Mouse (Mus musculus): ENCODE data around the gene Sorcs2.

Gene Sorcs2

DNA sequence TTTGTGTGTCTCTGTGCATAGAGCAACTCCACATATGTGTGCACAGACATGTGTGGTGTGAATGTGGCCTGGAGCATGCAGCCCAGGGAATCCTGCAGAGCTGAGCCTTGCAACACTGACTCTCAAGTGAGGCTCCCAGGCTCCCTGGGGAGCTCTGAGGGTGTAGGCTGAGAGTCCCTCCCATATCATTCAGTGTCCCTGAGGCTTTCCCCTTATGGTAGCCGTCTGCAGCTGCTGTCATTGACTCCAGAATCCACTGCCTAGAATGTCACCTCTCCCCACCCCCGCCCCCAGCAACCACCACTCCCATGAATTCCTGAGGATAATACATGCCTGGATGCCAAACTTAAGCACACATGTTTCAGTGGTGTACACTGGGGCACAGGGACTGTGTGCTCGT, 269.4 kb downstream of the Sorcs2 start:
- no peak for DNase-seq (ENCODE audit: low spot score)

DNA sequence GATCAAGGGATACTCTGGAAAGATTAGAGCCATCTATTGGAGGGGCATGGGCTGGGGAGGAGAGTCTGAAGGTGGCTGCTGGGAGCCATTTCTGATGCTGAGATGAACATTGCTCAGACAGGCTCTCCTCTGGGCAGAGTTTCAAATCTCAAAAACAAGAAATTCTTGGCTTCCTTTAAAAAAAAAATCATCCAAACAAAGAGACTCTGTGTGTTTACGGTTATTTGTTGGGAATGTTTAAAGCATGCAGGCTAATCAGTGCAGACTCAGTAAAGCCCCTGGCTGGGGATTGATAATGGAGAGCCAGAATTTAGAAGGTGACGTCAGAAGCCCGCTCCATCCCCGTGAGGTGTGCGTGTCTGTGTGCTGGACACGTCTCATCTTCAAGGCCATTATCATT, 272.9 kb downstream of the Sorcs2 start:
- no peak for DNase-seq (ENCODE audit: low spot score)

DNA sequence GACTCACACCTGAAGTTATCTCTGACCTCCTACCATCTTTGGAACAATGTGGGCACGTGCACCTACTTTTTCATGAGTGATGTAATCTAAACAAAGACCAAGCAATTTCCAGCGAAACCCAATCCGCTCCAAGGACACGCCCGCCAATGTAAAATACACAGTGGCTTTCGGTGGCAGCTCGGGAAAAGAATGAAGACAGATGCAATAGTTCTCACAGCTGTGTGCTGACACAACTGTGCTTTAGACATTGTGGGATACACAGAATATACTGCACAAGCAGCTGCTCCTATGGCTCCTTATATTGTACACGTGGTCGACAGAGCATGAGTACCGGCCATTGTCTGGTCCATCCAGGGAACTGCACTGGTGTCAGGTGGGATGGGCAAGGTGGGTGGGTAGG, 275.0 kb downstream of the Sorcs2 start:
- no peak for DNase-seq (ENCODE audit: low spot score)

DNA sequence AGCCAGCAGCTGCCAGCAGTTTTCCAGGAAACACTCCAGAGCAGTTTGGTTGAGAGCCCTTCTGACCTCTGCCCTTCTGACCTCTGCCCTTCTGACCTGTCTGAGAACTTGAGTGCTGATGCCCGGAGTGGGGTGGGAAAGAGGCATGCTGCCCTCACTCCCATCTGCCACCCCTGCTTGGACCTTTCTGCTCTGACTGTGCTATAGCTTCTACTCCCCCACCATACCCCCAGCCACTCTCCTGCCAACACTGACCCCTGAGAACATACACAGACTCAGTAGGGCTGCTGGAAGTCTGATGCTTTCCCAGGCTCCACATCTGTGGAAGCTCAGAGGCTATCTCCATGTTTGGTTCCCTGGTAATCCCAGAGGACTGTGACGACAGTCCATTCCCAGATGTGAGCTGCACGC, 277.0 kb downstream of the Sorcs2 start:
- no peak for DNase-seq (ENCODE audit: low spot score)

DNA sequence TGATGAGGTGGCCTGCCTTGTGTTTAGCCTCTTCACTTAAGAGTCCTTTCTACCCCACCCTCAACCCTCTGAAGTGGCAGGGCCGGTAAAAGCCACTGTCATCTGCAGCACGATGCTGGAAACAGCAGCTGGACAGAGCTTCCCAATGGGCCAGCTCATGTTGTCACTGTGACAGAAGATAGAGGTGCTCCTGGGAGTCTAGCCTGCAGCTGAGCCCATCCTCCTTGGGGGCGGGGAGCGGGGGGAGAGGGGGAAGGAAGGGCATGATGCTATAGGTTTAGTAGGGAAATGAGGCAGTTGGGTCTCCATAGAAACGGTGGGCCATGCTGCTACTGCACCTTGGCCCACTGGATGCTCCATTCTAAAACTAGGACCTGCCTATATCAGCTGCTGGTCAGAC, 279.9 kb downstream of the Sorcs2 start:
- DNase-seq (ENCODE audit: low spot score), result no peak

DNA sequence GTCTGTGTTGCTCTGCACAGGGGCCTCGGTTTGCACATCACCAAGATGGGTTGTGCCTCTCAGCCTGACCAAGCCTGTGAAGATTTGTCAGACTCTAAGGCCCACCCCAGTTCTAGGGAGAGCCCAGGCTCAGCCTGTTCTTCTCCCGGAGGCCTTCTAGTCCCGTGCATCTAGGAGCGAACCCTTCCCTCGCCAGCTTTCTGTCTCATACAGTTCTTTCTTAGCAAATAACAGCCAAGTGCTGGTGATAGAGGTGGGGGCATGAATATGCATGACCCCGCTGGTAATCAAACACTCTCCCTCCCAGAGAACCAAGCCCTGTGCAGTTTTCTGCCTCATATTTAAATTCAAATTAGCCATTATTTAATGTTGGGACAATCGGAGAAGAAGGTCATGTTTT, 282.4 kb downstream of the Sorcs2 start:
- DNase-seq (ENCODE audit: low spot score), result no peak

DNA sequence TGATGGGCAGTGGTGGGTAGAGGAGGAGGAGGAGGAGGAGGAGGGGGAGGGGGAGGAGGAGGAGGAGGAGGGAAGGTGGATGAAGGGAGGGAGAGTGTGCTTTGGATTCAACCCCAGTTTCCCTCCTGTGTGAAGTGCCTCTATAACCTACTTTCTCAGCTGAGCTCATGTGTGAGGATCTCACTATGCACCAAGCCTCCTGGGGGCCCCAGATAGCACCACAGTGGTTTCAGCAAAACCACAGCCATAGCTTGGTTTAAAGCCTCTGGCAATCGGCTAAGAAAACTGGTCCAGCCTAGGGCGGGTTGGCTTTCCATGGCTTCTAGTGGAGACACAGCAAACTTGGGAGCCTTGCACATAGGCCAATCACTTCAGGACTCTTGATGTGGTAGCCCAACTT, 284.2 kb downstream of the Sorcs2 start:
- no peak for DNase-seq (ENCODE audit: low spot score)

DNA sequence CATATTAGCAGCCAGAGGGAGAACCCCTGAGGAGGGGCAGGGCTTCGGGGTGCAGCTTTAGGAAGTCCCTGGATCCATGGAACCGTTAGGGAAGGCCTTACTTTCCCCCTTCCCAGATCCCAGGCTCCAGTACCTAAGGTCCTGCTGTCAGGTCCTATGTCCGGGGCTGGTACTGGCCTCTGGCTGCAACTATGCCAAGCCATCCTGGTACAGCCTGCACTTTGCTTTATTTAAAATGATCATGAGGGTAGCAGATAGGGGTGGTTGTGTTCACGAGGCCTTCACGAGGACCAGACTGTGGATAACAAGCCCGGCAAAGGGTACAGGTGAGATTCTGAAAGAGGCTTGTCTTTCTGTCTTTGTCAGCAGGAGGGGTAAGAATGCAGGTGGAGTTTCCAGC, 285.2 kb downstream of the Sorcs2 start:
- DNase-seq (ENCODE audit: low spot score), result no peak

DNA sequence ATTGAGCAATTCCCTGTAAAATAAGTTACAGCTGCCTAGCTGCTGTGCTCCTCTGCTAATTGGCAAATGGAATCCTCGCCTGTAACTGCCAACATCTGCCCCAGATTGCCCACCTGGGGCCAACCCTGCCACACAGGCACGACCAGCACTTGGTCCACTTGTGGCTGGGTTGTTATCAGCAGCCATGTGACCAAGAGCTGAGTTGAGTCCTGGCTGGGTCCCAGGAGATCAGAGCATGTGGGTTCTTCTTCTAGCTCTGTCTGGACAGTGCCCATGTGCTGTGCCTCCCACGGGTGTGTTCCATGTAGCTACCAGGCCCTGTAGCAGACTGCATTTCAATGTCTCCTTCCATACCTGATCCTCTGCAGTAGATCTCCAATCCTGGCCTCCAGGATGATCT, 286.4 kb downstream of the Sorcs2 start:
- no peak for DNase-seq (ENCODE audit: low spot score)

DNA sequence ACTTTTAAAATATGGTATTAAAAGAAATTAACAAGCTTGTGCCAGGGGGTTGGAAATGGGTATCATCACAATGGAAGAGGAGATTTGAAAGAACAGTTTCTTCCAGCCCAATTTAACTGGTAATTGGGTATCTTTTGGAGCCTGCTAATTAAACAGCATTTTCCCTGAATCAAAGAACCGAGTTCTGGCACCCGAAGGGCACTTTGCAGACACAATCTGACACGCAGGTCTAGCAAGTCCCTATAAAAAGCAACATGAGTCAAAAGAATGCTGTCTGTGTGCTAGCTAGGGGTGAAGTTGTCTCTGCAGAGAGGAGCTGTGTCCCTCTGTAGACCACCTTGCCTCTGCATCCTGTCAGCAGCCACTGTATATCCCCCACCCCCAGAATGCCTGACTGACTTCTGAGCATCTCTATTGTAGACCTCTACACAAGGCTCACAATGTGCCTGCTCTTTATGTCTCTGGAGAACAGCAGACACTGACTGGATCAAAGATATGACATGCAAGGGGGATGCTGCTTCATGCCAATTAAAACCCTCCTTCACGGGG, 289.5 kb downstream of the Sorcs2 start:
- no peak for DNase-seq (ENCODE audit: low spot score)

DNA sequence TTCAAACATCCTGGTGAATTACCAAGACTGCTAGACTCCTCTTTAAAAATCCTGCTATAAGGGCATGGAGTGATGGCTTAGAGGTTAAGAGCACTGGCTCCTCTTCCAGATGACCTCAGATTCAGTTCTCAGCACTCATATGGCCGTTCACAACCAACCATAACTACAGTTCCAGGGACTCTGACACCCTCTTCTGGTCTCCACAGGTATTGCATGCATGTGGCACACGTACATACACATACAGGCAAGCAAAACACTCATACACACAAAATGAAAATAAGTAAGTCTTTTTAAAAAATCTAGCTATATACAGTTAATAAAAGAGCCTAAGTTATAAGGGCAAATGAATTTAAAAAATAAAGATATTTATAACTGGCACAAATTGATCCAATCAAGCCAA, 294.5 kb downstream of the Sorcs2 start:
- no peak for DNase-seq (ENCODE audit: low spot score)

DNA sequence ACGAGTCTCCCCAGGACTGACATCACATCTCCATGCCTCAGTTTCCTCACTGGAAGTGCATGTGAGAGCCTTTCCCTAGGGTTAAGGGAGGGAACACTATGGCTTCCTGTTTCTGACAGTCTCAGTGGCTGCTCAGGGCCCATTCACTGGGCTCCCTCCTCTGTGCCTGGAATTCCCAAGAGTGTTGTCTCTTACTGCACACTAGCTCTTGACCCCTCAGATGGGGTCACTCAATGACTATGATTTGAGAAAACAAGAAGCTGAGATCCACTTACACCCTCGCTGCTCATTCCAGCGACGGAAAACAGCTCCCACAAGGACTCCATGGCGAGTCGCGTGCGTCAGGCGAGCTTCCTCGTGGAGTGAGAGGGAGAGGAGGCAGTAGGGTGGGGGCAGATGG, 296.8 kb downstream of the Sorcs2 start:
- no peak for DNase-seq (ENCODE audit: low spot score)

DNA sequence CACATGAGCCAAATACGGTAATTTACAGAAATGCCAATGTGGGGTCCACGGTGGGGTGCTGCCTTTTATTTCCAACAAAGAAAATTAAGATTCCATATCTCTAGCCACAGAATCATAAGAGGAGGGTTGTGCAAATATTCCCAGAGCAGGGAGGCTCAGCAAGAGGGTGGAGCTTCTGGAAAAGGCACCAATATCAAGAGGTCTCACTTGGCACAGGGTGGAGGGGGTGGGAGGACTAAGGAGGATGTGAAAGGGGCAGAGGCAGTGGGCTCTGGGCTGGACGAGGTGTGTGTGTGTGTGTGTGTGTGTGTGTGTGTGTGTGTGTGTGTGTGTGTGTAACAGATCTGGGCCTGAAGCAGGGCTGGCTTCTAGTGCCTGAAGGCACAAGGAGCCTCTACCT, 297.5 kb downstream of the Sorcs2 start:
- DNase-seq (ENCODE audit: low spot score), result no peak

DNA sequence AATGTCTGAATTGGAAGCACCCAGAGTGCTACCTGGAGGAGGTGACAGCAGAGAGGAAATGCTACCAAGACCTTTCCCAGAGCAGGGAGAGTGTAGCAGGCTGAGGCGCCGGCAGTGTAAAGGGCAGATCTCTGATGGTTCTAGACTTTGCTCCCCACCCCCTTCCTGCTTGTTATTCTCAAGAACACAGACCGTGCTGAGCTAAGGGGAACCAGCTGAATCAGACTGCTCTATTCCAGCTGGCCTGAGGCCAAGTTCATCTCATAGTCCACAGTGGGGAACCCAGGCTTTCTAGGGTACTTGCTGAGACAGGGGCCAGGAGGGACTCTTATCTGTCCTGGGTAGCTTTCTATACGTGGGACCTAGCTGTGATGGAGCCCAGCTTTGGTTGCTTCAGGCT, 298.3 kb downstream of the Sorcs2 start:
- no peak for DNase-seq (ENCODE audit: low spot score)

DNA sequence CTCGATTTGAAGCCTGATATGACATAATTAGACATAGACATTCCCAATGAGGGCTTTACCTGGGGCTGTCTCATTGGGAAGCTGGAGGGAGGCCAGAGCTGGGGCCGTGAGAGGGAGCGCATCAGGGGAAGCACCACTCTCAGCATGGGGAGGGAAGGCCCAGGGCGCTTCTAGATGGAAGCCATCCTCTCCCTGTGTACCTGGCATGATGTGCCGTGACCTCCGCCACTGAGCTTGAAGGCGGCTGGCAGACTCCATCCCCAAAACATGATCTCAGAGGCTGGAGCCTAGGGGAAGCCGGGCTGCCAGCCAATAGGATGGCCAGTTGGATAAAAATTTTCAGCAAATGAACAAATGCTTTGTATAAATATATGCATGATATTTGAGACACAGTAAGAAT, 301.9 kb downstream of the Sorcs2 start:
- DNase-seq (ENCODE audit: low spot score), result no peak

DNA sequence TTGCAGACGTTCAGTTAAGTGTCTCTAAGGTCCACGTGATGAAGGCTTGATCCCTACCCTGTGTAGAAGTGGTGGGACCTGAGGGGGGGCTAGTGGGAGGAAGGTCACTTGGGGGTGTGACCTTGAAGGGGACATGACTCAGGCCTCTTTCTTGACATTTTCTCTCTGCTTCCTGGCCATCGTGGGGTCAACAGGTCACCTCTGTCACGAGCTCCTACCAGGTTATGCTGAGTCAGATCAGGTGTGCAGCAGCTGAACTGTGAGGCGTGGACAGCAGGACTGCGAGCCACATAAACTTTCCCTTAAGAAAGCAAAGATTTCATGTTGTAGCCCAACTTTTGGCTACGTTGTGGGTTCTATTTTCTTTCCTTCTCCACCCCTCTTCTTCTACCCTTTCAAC, 307.9 kb downstream of the Sorcs2 start:
- no peak for DNase-seq (ENCODE audit: low spot score)

DNA sequence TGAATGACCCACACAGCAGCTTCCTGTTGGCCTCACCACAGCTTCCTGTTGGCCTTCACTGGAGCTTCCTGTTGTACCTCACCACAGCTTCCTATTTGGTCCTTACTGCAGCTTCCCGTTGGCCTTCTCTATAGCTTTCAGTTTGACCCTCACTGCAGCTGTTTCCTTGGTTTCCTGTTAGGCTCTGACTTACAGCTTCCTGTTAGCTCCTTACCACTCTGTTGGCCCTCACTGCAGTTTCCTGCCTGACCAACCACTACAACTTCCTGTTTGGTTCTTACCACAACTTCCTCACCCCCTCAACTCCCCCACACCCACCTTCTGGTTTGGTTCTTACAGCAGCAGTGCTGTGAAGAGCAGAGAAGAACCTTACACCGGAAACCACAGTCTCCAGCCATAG, 308.7 kb downstream of the Sorcs2 start:
- no peak for DNase-seq (ENCODE audit: low spot score)

DNA sequence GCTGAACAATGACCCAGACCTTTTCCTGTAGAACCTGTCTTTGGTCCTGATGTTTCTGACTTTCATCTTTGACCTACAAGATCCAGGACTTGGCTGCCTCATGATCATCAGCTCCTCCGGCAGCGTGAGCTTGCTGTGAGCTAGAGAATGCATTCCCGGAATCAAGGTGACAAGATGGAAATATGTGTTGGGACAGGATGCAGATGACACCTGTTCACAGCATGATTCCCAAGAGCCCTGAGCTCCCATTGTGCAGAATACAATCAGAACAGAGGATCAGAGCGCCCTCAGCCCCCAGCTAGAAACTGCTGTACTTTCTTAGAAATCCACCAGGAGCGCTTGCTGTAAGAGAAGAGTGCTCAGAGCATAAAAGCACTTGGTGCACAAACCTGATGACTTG, 311.0 kb downstream of the Sorcs2 start:
- no peak for DNase-seq (ENCODE audit: low spot score)

DNA sequence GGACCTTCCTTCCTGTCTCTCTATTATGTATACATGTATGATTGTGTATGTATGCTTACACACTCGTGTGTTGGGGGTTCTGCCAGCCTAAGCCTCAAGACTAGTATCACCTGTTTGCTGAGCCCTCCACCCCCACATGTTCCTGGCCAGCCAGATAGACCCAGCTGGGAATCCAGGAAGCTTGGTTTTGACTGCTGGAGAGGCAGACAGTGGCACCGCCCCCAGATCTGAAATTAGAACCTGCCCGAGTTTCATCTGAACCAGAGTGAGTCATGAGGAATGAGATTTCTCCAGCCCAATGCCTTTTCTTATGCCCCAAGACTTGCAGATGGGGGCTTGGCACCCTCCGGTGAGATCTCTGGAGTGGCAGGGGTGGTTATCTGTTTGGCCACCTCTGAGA, 312.3 kb downstream of the Sorcs2 start:
- DNase-seq (ENCODE audit: low spot score), result peak; percentile 46

DNA sequence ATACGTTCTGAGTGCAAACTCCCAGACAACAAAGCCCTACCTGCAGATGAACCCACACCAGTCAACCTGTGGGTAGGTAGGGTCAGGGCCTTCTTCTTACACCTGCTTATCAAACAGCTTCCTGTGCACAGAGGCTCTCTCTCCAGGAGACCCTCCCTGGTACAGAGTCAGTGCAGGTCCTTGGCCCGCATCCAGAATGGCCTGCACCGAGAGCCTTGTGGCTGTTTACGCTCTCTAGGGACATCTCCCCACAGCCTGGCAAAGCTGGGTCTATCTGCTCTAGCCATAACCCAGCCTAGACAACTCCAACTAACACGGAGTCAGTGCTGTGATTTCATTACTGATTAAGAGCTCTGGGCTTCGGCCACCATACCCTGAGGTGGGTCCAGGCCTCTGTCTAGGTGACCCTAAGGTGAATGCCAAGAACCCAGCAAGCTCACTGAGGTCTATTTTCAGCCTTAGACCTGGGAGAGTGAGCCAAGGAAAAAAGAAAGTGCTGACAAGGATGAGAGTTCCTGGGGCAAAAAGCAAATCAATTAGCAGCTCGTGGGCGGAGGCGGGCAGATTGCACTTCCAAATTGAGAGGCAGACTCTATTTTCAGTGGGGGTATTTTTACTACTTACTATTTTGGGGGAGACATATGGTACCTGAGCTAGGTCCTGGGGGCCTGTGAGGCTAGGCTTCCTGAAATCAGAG, 313.9 kb downstream of the Sorcs2 start:
- peak; percentile 27 for DNase-seq (ENCODE audit: low spot score)

DNA sequence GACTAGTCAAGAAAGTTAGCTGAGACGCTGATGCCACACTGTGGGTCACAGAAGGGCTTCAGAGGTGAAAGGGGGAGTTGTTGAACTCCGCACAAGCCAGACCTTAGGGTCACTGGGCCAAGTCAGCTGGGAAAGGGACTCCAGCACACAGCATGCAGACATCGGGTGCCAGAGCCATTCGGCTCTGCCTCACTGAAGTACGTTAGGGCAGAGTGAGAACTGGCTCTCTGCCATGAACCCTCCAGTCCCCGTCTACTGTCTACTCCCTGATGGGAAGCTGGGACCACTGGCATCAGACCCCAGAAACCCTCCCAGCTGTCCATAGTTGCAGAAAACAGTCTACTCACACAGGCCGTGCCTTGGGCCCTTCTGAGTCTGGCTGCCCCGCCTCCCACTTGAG, 316.9 kb downstream of the Sorcs2 start:
- DNase-seq (ENCODE audit: low spot score), result no peak

DNA sequence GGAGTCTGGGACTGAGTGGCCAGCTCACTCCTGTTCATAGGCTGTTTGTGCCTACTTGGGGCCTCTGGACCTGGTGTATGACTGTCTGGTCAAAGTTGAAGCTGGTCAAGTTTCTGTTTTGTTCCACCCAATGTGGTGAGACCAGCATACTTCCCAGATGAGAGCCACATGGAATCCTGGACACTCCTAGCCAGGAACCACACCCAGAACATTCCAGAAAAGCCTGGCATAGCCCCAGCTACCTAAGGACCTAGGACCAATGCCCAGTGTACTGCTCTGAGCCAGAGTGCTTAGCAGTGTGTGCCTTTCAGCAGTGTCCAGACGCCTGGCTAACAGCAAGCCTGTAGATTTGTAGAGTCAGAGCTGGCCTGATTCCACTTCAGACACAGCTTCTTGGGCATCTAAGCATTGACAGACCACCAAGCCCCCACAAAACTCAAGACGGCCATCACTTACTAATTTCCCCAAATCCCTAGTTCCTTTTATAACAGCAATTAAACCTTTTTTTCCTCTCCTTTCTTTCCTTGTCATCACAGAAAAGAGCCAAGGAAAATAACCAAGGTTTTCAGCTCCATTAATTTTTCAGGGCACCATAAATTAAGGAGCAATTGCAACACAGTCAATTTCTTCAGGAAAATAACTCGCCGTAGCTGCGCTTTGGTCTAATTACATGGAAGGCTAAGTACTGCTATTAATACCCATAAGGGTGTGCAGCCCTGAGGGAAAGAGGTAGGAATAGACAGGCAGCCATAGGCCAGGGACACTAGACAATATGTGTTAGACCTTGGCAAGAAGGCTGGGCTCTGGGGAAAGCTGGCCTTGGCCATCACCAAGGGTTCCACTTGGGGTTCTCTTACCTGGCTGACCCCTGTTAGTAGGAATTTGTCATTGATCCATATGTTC, 322.5 kb downstream of the Sorcs2 start:
- no peak for DNase-seq (ENCODE audit: low spot score)

All from layer of hippocampus, adult 11-12 months (tissue).